ENCODE assay signal across 17 mouse cellular contexts in the genomic region with DNA sequence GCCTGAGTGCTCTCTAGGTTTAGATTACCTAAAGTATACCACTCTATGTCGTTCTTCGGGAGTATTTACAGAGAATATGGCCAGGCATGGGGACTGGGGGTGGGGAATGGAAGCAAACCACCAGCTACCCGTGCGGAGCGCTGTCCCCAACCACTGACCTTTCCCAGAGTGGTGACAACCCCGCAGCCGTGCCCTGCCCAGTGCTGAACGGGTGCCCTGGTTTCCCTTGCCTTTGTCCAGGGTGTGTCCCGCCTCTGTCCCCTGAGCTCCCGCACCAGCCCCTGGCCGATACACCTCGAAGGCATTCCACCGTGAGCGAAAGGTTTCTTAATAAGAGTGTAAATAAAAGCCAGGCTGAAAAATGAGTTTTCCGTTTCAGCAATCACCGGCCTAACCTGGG.
DNase-seq lines count a peak whose midpoint lies in the region; ATAC-seq and TF ChIP-seq lines count a peak whose summit lies in the region.
"Had no signal": no experiment of that assay in that cellular context is flagged by ENCODE, and none has a peak within 500 bp of the region (broad histone marks: within the 10 kb centered on the region; RNA-seq: fewer than 3 reads in every experiment).

No protein-coding gene starts in this region.

- intact Hi-C loops in heart, postnatal 10 days (cut with DNase I): no loop called here

- no peak for TF ChIP-seq CTCF in lung, embryonic 14.5 days (IDR thresholded peaks at IDR 0.05; ENCODE audit: low read depth)
- TF ChIP-seq CTCF in lung, adult 2 months (IDR thresholded peaks at IDR 0.05; ENCODE audit: insufficient read depth, low read length): no peak

- no peaks in the 10 kb centered on the region for H3K36me3 ChIP-seq in heart, embryonic 11.5 days (ENCODE audit: control insufficient read depth, insufficient read depth, low read length)
- H3K36me3 ChIP-seq in lung, embryonic 14.5 days (ENCODE audit: insufficient read depth): no peaks in the 10 kb centered on the region
- no peaks in the 10 kb centered on the region for H3K36me3 ChIP-seq in intestine, embryonic 15.5 days
- no peaks in the 10 kb centered on the region for H3K36me3 ChIP-seq in limb, embryonic 14.5 days (ENCODE audit: control insufficient read depth, insufficient read depth, low read length)
- H3K36me3 ChIP-seq: hindbrain, embryonic 12.5 days; limb, embryonic 15.5 days had no signal

- DNase-seq in heart, postnatal 10 days: no peak
- peak; percentile 21 for DNase-seq in lung, embryonic 14.5 days
- no peak for DNase-seq in lung, adult 2 months
- DNase-seq in limb, embryonic 14.5 days (ENCODE audit: low spot score): no peak
- no peak for DNase-seq in MN1 (ENCODE audit: low spot score)
- no peak for DNase-seq in natural killer cell, adult 2 months (ENCODE audit: low spot score in 2 of 2)
- DNase-seq: B cell, adult 2 months; cerebellum, postnatal 25 days; kidney, adult 2 months; right cerebral cortex, postnatal 14 days; thymus, adult 18-20 months had no signal

- H3K9ac ChIP-seq in heart, embryonic 11.5 days (ENCODE audit: low read depth, low read length): no peak overlapping the region; the same call in 1 of the 2 replicates
- H3K9ac ChIP-seq in lung, embryonic 14.5 days: no peak overlapping the region; the same call in 1 of the 2 replicates
- no peak overlapping the region for H3K9ac ChIP-seq in intestine, embryonic 15.5 days
- no peak overlapping the region for H3K9ac ChIP-seq in limb, embryonic 14.5 days (ENCODE audit: low read depth, low read length, severe bottlenecking)
- H3K9ac ChIP-seq: hindbrain, embryonic 12.5 days; limb, embryonic 15.5 days had no signal

- no peak for TF ChIP-seq POLR2A in lung, adult 2 months (IDR thresholded peaks at IDR 0.05; ENCODE audit: borderline replicate concordance, extremely low read depth, low read depth, low read length)
- TF ChIP-seq POLR2A in limb, embryonic 14.5 days (IDR thresholded peaks at IDR 0.05; ENCODE audit: borderline replicate concordance, extremely low read depth, insufficient read depth, insufficient read length): no peak

- 46% methylated on average over 16 of the region's 16 CpGs for WGBS in heart, embryonic 11.5 days (ENCODE audit: insufficient replicate concordance)
- WGBS in lung, embryonic 14.5 days: 41% methylated on average over 16 of the region's 16 CpGs
- WGBS in lung, adult 2 months: 49% methylated on average over 16 of the region's 16 CpGs
- WGBS in intestine, embryonic 15.5 days: 51% methylated on average over 16 of the region's 16 CpGs
- WGBS in limb, embryonic 14.5 days: 63% methylated on average over 16 of the region's 16 CpGs

- H3K27me3 ChIP-seq in heart, embryonic 11.5 days (ENCODE audit: control insufficient read depth, insufficient read depth, low read length): no peaks in the 10 kb centered on the region
- no peaks in the 10 kb centered on the region for H3K27me3 ChIP-seq in lung, embryonic 14.5 days (ENCODE audit: insufficient read depth, low read length)
- H3K27me3 ChIP-seq in intestine, embryonic 15.5 days (replicated peaks): no peaks in the 10 kb centered on the region
- no peaks in the 10 kb centered on the region for H3K27me3 ChIP-seq in limb, embryonic 14.5 days (ENCODE audit: control insufficient read depth, insufficient read depth, low read length)
- H3K27me3 ChIP-seq: hindbrain, embryonic 12.5 days; limb, embryonic 15.5 days had no signal

- H3K4me2 ChIP-seq in heart, embryonic 11.5 days: peak overlapping the region; percentile 38
- H3K4me2 ChIP-seq in lung, embryonic 14.5 days: peak overlapping the region; percentile 34
- H3K4me2 ChIP-seq in intestine, embryonic 15.5 days (replicated peaks): peak overlapping the region; percentile 14
- H3K4me2 ChIP-seq in limb, embryonic 14.5 days (replicated peaks; ENCODE audit: low read depth, low read length, severe bottlenecking): no peak overlapping the region
- H3K4me2 ChIP-seq: hindbrain, embryonic 12.5 days; limb, embryonic 15.5 days; midbrain, embryonic 11.5 days had no signal

- H3K4me3 ChIP-seq in heart, embryonic 11.5 days (ENCODE audit: low read depth, low read length): no peak overlapping the region
- H3K4me3 ChIP-seq in lung, embryonic 14.5 days (ENCODE audit: low read depth, low read length): no peak overlapping the region
- H3K4me3 ChIP-seq in lung, adult 2 months (replicated peaks; ENCODE audit: extremely low read depth, low read depth, low read length): no peak overlapping the region
- no peak overlapping the region for H3K4me3 ChIP-seq in intestine, embryonic 15.5 days (replicated peaks)
- H3K4me3 ChIP-seq in limb, embryonic 14.5 days (replicated peaks; ENCODE audit: low read length): no peak overlapping the region
- H3K4me3 ChIP-seq: hindbrain, embryonic 12.5 days; limb, embryonic 15.5 days had no signal

- no peaks in the 10 kb centered on the region for H3K9me3 ChIP-seq in heart, embryonic 11.5 days (replicated peaks; ENCODE audit: control insufficient read depth, low read length)
- no peaks in the 10 kb centered on the region for H3K9me3 ChIP-seq in lung, embryonic 14.5 days (ENCODE audit: low read depth, low read length)
- no peaks in the 10 kb centered on the region for H3K9me3 ChIP-seq in intestine, embryonic 15.5 days
- no peaks in the 10 kb centered on the region for H3K9me3 ChIP-seq in limb, embryonic 14.5 days (ENCODE audit: control insufficient read depth, low read length)
- H3K9me3 ChIP-seq: hindbrain, embryonic 12.5 days; limb, embryonic 15.5 days had no signal

- H3K27ac ChIP-seq in heart, embryonic 11.5 days (ENCODE audit: low read depth, low read length): no peak overlapping the region
- no peak overlapping the region for H3K27ac ChIP-seq in lung, embryonic 14.5 days (ENCODE audit: low read depth)
- no peak overlapping the region; the same call in 1 of the 2 replicates for H3K27ac ChIP-seq in intestine, embryonic 15.5 days
- no peak overlapping the region for H3K27ac ChIP-seq in limb, embryonic 14.5 days (replicated peaks; ENCODE audit: low read depth, low read length)
- H3K27ac ChIP-seq: hindbrain, embryonic 12.5 days; limb, embryonic 15.5 days had no signal

- peaks cover 5% of the 10 kb centered on the region; the same call in 1 of the 2 replicates for H3K4me1 ChIP-seq in heart, embryonic 11.5 days (ENCODE audit: control insufficient read depth, insufficient read depth, low read length)
- peaks cover 24% of the 10 kb centered on the region; the same call in 1 of the 2 replicates for H3K4me1 ChIP-seq in lung, embryonic 14.5 days (ENCODE audit: insufficient read depth)
- no peaks in the 10 kb centered on the region for H3K4me1 ChIP-seq in lung, adult 2 months (ENCODE audit: control insufficient read depth, insufficient read depth, low read length)
- peaks cover 9% of the 10 kb centered on the region for H3K4me1 ChIP-seq in intestine, embryonic 15.5 days (replicated peaks)
- H3K4me1 ChIP-seq in limb, embryonic 14.5 days (ENCODE audit: control insufficient read depth, insufficient read depth, low read length): peaks cover 19% of the 10 kb centered on the region

- ATAC-seq in heart, embryonic 11.5 days (replicated peaks; ENCODE audit: insufficient number of reproducible peaks, low FRiP score, low TSS enrichment): no peak
- peak; percentile 33; the same call in 1 of the 2 replicates for ATAC-seq in lung, embryonic 14.5 days (ENCODE audit: insufficient read depth)
- peak; percentile 23; the same call in 1 of the 2 replicates for ATAC-seq in intestine, embryonic 15.5 days
- 0 out of 2 replicates have a peak, but pooled peaks have one; percentile 11 for ATAC-seq in limb, embryonic 14.5 days (ENCODE audit: low FRiP score, low read depth)
- ATAC-seq: forebrain, embryonic 16.5 days had no signal
